Mouse (Mus musculus) testis, postnatal 14 days (tissue): ENCODE measurements at regions not wholly inside any gene's neighbourhood (a gene's known extent, or its start where the extent isn't known, plus 50 kb on each side); places are given as distances from the start of the nearest gene placed in this dataset.
A peak's percentile ranks its signal among the peaks of the same experiment; 100 is the strongest.

Source experiments
- DNase-seq: peaks from one replicate; pipeline ENCODE4 v3.0.0; 2021; ENCODE audit warnings: low spot score

DNA sequence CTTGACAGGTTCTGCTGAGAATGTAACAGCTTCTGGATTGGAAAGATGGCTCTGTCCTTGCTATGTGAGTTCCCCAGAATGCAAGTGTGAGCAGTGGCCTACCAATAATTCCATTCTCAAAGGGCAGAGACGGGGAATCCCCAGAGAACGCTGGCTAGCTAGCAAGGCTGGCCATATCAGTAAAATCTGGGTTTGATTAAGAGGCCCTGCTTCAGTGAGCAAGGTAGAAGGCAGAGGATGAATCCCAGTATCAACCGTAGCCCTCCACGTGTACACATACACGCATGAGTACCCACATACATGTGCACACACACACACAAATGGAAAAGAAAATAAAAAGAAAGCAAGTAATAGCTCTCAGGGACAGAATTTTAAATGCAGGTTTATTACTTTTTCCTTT is 55.3 kb downstream of the Tril start:
- DNase-seq = no peak

DNA sequence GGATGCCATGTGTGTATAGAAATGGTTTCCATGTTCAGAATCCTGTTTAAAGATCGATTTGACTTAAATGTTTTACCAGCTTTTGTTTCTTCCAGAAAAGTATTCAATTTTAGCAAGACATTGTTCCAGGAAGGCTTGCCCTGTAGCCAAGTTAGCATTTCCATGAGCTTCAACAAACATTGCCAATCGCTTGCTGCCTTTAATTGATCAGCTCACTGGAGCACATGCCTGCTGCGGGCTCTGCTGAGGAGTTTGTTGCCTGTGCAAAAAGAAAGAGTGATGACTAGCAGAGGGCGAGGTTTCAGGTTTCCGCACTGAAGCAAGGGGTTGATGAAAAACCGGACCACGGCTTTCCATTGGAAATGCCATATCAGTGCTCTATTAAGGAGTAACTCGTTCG is 58.0 kb downstream of the Tril start:
- no peak for DNase-seq

DNA sequence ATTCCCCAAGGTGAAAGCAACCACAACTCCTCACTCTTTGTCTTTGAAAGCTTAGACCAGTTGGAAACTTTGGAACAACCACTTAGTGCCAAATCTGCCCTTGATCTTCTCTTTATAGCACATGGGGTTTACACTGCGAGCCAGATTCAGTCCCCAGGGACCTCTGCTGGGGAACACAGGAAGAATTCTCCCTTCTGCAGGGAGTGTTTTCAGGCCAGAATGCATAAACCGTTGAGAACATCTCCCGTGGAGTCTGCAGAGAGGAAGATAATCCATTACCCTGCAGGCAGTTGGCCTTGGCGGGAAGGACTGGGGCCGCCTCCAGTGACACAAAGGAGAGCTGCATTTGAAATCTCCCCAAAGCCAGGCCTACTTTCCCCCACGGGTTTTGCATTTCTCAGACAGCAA is 60.0 kb downstream of the Tril start:
- DNase-seq = peak; percentile 74

DNA sequence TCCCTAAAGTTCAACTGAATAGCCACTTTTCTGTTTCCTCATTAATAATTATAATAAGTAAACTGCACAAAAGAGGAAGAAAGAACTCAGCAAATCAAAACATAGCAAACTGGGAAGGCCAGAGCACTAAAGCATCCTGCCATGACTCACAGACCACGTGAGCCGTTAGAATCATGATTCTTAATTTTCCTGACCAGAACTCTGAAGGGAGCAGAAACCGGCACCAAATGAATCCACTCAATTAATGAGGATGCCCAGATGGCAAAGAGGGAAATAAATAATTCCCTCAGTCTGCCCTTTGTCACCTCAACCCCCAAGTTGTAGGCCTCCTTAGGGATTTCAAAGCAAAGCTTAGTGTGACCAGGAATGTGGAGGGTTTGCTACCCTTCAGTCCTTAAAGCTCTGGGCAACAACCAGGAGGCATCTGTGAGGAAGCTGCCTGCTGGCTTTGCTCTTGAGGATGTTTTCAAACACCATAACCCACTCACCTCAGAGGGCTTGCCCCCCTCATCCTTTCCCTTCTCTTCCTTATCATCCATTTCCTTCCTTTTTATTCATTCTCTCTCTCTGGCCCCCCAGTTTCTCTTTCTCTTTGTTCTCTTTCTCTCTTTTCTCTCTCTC is 60.8 kb downstream of the Tril start:
- no peak for DNase-seq

DNA sequence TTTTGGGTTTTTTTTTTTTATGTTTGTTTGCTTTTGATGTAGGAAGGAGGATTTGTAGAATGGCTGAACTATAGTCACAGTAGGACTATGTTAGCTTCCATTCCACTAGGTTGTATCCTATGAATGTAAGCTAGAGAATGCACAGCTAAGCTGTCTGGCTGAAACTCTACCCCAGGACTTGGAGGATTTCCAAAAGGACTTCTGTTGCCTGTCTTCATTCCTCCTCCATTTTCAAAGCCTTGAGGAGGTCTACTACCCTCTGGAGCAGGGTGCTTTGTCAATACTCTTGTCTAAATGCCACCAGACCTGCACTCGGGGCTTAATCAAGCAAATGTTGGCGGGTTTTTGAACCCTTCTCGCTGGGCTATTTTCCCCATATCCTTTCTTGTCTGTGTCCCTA is 66.3 kb downstream of the Tril start:
- no peak for DNase-seq

DNA sequence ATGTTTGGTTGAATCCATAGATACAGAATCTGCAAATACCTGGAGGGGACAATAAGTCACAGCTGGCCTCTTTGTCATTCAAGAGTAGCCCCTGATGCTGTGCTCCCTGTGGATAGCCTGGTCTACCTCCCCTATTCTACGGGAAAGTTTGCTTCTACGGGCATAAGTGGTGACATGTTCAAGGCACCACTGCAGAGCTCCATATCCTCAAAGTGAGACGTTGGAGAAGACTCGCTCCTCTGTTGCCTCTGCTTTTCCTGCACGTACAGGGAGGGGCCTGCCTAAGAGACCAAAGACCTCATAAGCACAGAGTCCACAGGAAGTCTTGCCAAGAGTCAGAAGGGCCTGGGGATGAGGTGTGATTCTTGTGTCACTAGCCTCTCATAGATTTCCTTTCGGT is 70.1 kb downstream of the Tril start:
- no peak for DNase-seq
